Mouse (Mus musculus) stomach, postnatal 0 days (tissue): ENCODE data around the gene Gcc1.

Experiments
- CTCF ChIP-seq: IDR thresholded peaks from 2 replicates; pipeline ENCODE4 v1.5.1; 2016; ENCODE audit warnings: antibody characterized with exemption, low read depth, mild to moderate bottlenecking, moderate library complexity
- EP300 ChIP-seq: optimal IDR thresholded peaks from 2 replicates; pipeline ENCODE3; 2016; ENCODE audit warnings: antibody characterized with exemption

DNA sequence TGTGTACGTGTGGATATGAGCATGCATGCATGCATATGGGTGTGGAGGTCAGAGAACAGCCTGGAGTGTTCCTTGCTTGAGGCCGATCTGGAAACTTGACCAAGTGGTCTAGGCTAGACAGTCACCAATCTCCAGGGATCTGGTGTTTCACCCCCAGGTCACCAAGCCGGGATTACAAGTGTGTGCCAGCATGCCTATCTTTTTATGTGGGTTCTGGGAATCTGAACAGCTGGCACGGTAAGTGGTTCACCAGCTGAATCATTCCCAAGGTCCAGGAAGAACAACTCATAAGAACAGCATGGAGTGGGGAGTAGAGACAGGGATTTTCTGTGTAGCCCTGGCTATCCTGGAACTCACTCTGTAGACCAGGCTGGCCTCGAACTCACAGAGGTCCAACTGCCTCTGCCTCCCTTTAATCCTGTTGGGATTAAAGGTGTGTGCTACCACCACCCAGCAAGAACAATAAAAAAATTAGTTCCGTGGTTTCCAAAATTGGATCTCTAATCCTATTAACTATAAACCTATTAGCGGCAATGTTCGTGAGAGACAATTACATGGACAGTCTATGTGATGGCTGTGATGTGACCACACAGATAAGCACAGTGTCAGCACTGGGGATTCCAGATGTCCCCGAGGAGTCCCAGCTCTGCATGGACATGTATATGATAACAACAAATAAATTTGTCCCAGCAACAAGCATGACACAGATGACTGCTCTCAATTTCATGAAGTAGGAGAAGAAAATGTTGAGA, 43.3 kb upstream of the Gcc1 start:
- TF ChIP-seq CTCF = no peak
- no peak for TF ChIP-seq EP300
